Mouse (Mus musculus): ENCODE results near the gene Hsdl2. TPM values are rescaled to one million over a fixed set of nuclear protein-coding genes. Genes with fewer than 3 reads are reported as not detected.
"Not testable (repeated sequence)": the region's sequence is repeated elsewhere in the genome, so short reads cannot be mapped to it uniquely, and the experiment has no call there.

Gene Hsdl2
- total RNA-seq, 4 experiments from 2014 or later = 46.2 to 62.6 (median 48.7) TPM

- DNase-seq (ENCODE audit: low spot score in 2 of 2) = no peak
These were observed 17.2 kb upstream of the Hsdl2 start for GRCm38 (mm10) chr4:59564128-59564527.

- no peak for DNase-seq (ENCODE audit: low spot score in 2 of 2)
These were observed 15.7 kb upstream of the Hsdl2 start for GRCm38 (mm10) chr4:59565571-59566188.

- DNase-seq (ENCODE audit: low spot score in 2 of 2) = no peak
These were observed 13.6 kb upstream of the Hsdl2 start for GRCm38 (mm10) chr4:59567576-59568260.

- DNase-seq (ENCODE audit: low spot score in 2 of 2) = peak; percentile 22 to 45
These were observed 11.8 kb upstream of the Hsdl2 start for GRCm38 (mm10) chr4:59569538-59569937.

- DNase-seq (ENCODE audit: low spot score in 2 of 2) = not testable (repeated sequence)
These were observed 10.8 kb upstream of the Hsdl2 start for GRCm38 (mm10) chr4:59570519-59570918.

GRCm38 (mm10) chr4:59572521-59573118 lies 8.7 kb upstream of the Hsdl2 start:
- DNase-seq (ENCODE audit: low spot score in 2 of 2) = no peak

- no peak for DNase-seq (ENCODE audit: low spot score in 2 of 2)
These were observed 6.0 kb upstream of the Hsdl2 start for GRCm38 (mm10) chr4:59575184-59575958.

GRCm38 (mm10) chr4:59580495-59581281 lies 675 bp upstream of the Hsdl2 start:
- no peak for DNase-seq (ENCODE audit: low spot score in 2 of 2)

- no peak for DNase-seq (ENCODE audit: low spot score in 2 of 2)
These were observed 823 bp downstream of the Hsdl2 start for GRCm38 (mm10) chr4:59582186-59582585.

- DNase-seq (ENCODE audit: low spot score in 2 of 2) = no peak
These were observed 3.7 kb downstream of the Hsdl2 start for GRCm38 (mm10) chr4:59585097-59585496.

- no peak for DNase-seq (ENCODE audit: low spot score in 2 of 2)
These were observed 6.0 kb downstream of the Hsdl2 start for GRCm38 (mm10) chr4:59587215-59587871.

GRCm38 (mm10) chr4:59587872-59588226 lies 6.5 kb downstream of the Hsdl2 start:
- no peak for DNase-seq (ENCODE audit: low spot score in 2 of 2)

GRCm38 (mm10) chr4:59594614-59595013 lies 13.3 kb downstream of the Hsdl2 start:
- no peak for DNase-seq (ENCODE audit: low spot score in 2 of 2)

- no peak for DNase-seq (ENCODE audit: low spot score in 2 of 2)
These were observed 15.2 kb downstream of the Hsdl2 start for GRCm38 (mm10) chr4:59596556-59596955.

- DNase-seq (ENCODE audit: low spot score in 2 of 2) = no peak
These were observed 21.3 kb downstream of the Hsdl2 start for GRCm38 (mm10) chr4:59602704-59603103.

- no peak for DNase-seq (ENCODE audit: low spot score in 2 of 2)
These were observed 23.5 kb downstream of the Hsdl2 start for GRCm38 (mm10) chr4:59604892-59605291.

GRCm38 (mm10) chr4:59605501-59605900 lies 24.1 kb downstream of the Hsdl2 start:
- DNase-seq (ENCODE audit: low spot score in 2 of 2) = no peak

- no peak for DNase-seq (ENCODE audit: low spot score in 2 of 2)
These were observed 29.0 kb downstream of the Hsdl2 start for GRCm38 (mm10) chr4:59610411-59610810.

GRCm38 (mm10) chr4:59614986-59615385 lies 33.6 kb downstream of the Hsdl2 start:
- no peak for DNase-seq (ENCODE audit: low spot score in 2 of 2)

GRCm38 (mm10) chr4:59619611-59620245 lies 38.4 kb downstream of the Hsdl2 start:
- no peak for DNase-seq (ENCODE audit: low spot score in 2 of 2)
